Mouse (Mus musculus) MEL (cell line): Measurements from ENCODE around the gene Map3k12. TPM values are rescaled to one million over a fixed set of nuclear protein-coding genes. Genes with fewer than 3 reads are reported as not detected.

ENCODE experiments used
- DNase-seq: peaks from one replicate; pipeline ENCODE4 v3.0.0; 2011; ENCODE audit warnings: low read depth, low spot score
- H3K27ac ChIP-seq: 2 replicates; pipeline ENCODE4 v1.5.1; 2012; ENCODE audit warnings: low read depth, mild to moderate bottlenecking, control low read depth, low read length, moderate library complexity; ENCODE audit not compliant: control insufficient read depth
- H3K27me3 ChIP-seq, 2 experiments: fragments of 150-350 bp in 1 of 2; sonication (generic) in 1 of 2; 2 replicates each; pipeline ENCODE4 v1.6.1; 2012; ENCODE audit warnings: low read length in 2 of 2, mild to moderate bottlenecking in 2 of 2, improper control_type of control experiment in 1 of 2, moderate library complexity in 1 of 2; ENCODE audit not compliant: insufficient read depth in 2 of 2, control insufficient read depth in 1 of 2
- H3K36me3 ChIP-seq, 2 experiments: 2 replicates each; pipeline ENCODE4 v1.6.1; 2012 to 2014; ENCODE audit warnings: low read length in 2 of 2, improper control_type of control experiment in 1 of 2, inconsistent platforms in 1 of 2, mild to moderate bottlenecking in 1 of 2; ENCODE audit not compliant: insufficient read depth in 2 of 2, control insufficient read depth in 1 of 2
- H3K4me1 ChIP-seq, 2 experiments: fragments of 150-350 bp in 1 of 2; sonication (generic) in 1 of 2; 2 replicates each; pipeline ENCODE4 v1.6.1; 2012; ENCODE audit warnings: low read length in 2 of 2, improper control_type of control experiment in 1 of 2, mild to moderate bottlenecking in 1 of 2; ENCODE audit not compliant: insufficient read depth in 2 of 2, control insufficient read depth in 1 of 2
- H3K4me3 ChIP-seq, 2 experiments: fragments of 150-350 bp in 1 of 2; sonication (generic) in 1 of 2; 2 replicates each; pipeline ENCODE4 v1.5.1; 2012; ENCODE audit warnings: low read depth in 2 of 2, low read length in 2 of 2, mild to moderate bottlenecking in 2 of 2, moderate library complexity in 2 of 2, control low read depth in 1 of 2, improper control_type of control experiment in 1 of 2; ENCODE audit not compliant: control insufficient read depth in 1 of 2, insufficient read depth in 1 of 2
- H3K79me2 ChIP-seq: 2 replicates; pipeline ENCODE4 v1.6.1; 2012; ENCODE audit warnings: mild to moderate bottlenecking, low read length, moderate library complexity; ENCODE audit not compliant: control insufficient read depth, poor library complexity, insufficient read depth
- H3K9ac ChIP-seq: 2 replicates; pipeline ENCODE4 v1.6.1; 2012; ENCODE audit warnings: low read depth, mild to moderate bottlenecking, control low read depth, low read length, moderate library complexity; ENCODE audit not compliant: control insufficient read depth, poor library complexity, severe bottlenecking
- H3K9me3 ChIP-seq: fragments of 150-350 bp; sonication (generic); replicated peaks from 2 replicates; pipeline ENCODE4 v1.6.1; 2012; ENCODE audit warnings: mild to moderate bottlenecking, low read length, improper control_type of control experiment, moderate library complexity; ENCODE audit not compliant: insufficient read depth
- BHLHE40 ChIP-seq: IDR thresholded peaks from 2 replicates; pipeline ENCODE4 v1.6.1; 2012; ENCODE audit warnings: low read depth, mild to moderate bottlenecking, inconsistent platforms, low read length, improper control_type of control experiment, borderline replicate concordance
- CHD1 ChIP-seq: IDR thresholded peaks from 2 replicates; pipeline ENCODE4 v1.6.1; 2012; ENCODE audit warnings: low read depth, mild to moderate bottlenecking, inconsistent platforms, low read length, improper control_type of control experiment
- CHD2 ChIP-seq: IDR thresholded peaks from 2 replicates; pipeline ENCODE4 v1.6.1; 2011; ENCODE audit warnings: low read length, improper control_type of control experiment
- E2F4 ChIP-seq: IDR thresholded peaks from 2 replicates; pipeline ENCODE4 v1.6.1; 2011; ENCODE audit warnings: low read depth, low read length, improper control_type of control experiment, borderline replicate concordance
- ELF1 ChIP-seq: IDR thresholded peaks from 2 replicates; pipeline ENCODE4 v1.6.1; 2014; ENCODE audit warnings: low read depth, mild to moderate bottlenecking, inconsistent platforms, low read length, improper control_type of control experiment, moderate library complexity
- EP300 ChIP-seq, 2 experiments: IDR thresholded peaks; 2 replicates each; pipeline ENCODE4 v1.6.1; 2011; ENCODE audit warnings: improper control_type of control experiment in 2 of 2, low read length in 2 of 2, low read depth in 1 of 2, mild to moderate bottlenecking in 1 of 2
- ETS1 ChIP-seq: IDR thresholded peaks from 2 replicates; pipeline ENCODE4 v1.6.1; 2012; ENCODE audit warnings: low read depth, mild to moderate bottlenecking, inconsistent platforms, low read length, improper control_type of control experiment, moderate library complexity
- GATA1 ChIP-seq: IDR thresholded peaks from 2 replicates; pipeline ENCODE4 v1.6.1; 2011; ENCODE audit warnings: low read depth, low read length, improper control_type of control experiment
- HCFC1 ChIP-seq: IDR thresholded peaks from 2 replicates; pipeline ENCODE4 v1.6.1; 2012; ENCODE audit warnings: low read depth, mild to moderate bottlenecking, inconsistent platforms, low read length, improper control_type of control experiment, moderate library complexity
- MAX ChIP-seq: IDR thresholded peaks from 2 replicates; pipeline ENCODE4 v1.6.1; 2011; ENCODE audit warnings: low read length, improper control_type of control experiment
- MEF2A ChIP-seq: IDR thresholded peaks from 2 replicates; pipeline ENCODE4 v1.6.1; 2014; ENCODE audit warnings: low read depth, mild to moderate bottlenecking, inconsistent platforms, low read length, improper control_type of control experiment; ENCODE audit not compliant: poor library complexity, insufficient replicate concordance, severe bottlenecking; ENCODE audit errors: extremely low read depth
- MYC ChIP-seq: IDR thresholded peaks from 2 replicates; pipeline ENCODE4 v1.6.1; 2011; ENCODE audit warnings: low read depth, mild to moderate bottlenecking, low read length, improper control_type of control experiment, moderate library complexity
- NRF1 ChIP-seq: IDR thresholded peaks from 2 replicates; pipeline ENCODE4 v1.6.1; 2014; ENCODE audit warnings: low read depth, mild to moderate bottlenecking, inconsistent platforms, low read length, improper control_type of control experiment, moderate library complexity; ENCODE audit not compliant: poor library complexity, insufficient read depth, severe bottlenecking
- POLR2AphosphoS5 ChIP-seq: IDR thresholded peaks from 2 replicates; pipeline ENCODE4 v1.6.1; 2012; ENCODE audit warnings: low read depth, borderline replicate concordance, mild to moderate bottlenecking, inconsistent platforms, low read length, moderate library complexity, mixed read lengths
- RAD21 ChIP-seq: IDR thresholded peaks from 2 replicates; pipeline ENCODE4 v1.6.1; 2011; ENCODE audit warnings: mild to moderate bottlenecking, low read depth, low read length, improper control_type of control experiment
- SMC3 ChIP-seq: IDR thresholded peaks from 2 replicates; pipeline ENCODE4 v1.6.1; 2011; ENCODE audit warnings: low read depth, low read length, improper control_type of control experiment
- TAL1 ChIP-seq: IDR thresholded peaks from 2 replicates; pipeline ENCODE4 v1.6.1; 2012; ENCODE audit warnings: mild to moderate bottlenecking, inconsistent platforms, low read length, moderate library complexity, mixed read lengths
- TBP ChIP-seq: IDR thresholded peaks from 2 replicates; pipeline ENCODE4 v1.8.0; 2011; ENCODE audit warnings: low read depth, low read length, improper control_type of control experiment
- UBTF ChIP-seq: IDR thresholded peaks from 2 replicates; pipeline ENCODE4 v1.6.1; 2012; ENCODE audit warnings: low read depth, mild to moderate bottlenecking, inconsistent platforms, low read length, improper control_type of control experiment, moderate library complexity, borderline replicate concordance; ENCODE audit not compliant: insufficient read depth
- USF2 ChIP-seq, 2 experiments: IDR thresholded peaks; 2 replicates each; pipeline ENCODE4 v1.6.1; 2011 to 2012; ENCODE audit warnings: improper control_type of control experiment in 2 of 2, low read length in 2 of 2, borderline replicate concordance in 1 of 2, inconsistent platforms in 1 of 2, low read depth in 1 of 2, mild to moderate bottlenecking in 1 of 2; ENCODE audit not compliant: insufficient read depth in 1 of 2
- ZC3H11A ChIP-seq: IDR thresholded peaks from 2 replicates; pipeline ENCODE4 v1.6.1; 2012; ENCODE audit warnings: low read depth, mild to moderate bottlenecking, inconsistent platforms, low read length, improper control_type of control experiment
- polyA plus RNA-seq, 2 experiments: library from polyadenylated mRNA; stranded (reverse) in 1 of 2; unstranded in 1 of 2; fragments of >175 nt in 1 of 2; fragments of >200 nt in 1 of 2; gene quantifications; 2 replicates each; pipeline versions ENCODE4 v1.2.1 to v1.2.4; 2012; ENCODE audit warnings: low replicate concordance in 2 of 2, low read depth in 1 of 2; ENCODE audit not compliant: insufficient read length in 2 of 2, insufficient read depth in 1 of 2, missing spikeins in 1 of 2
- total RNA-seq: library from RNA; depleted of rRNA; stranded (reverse); fragments of 300-350 nt; gene quantifications from 2 replicates; pipeline ENCODE4 v1.2.3, GENCODE M21; 2012

Map3k12 gene
- total and polyA plus RNA-seq, 3 experiments: 1.7 to 2.8 TPM; not detected in 1

DNA sequence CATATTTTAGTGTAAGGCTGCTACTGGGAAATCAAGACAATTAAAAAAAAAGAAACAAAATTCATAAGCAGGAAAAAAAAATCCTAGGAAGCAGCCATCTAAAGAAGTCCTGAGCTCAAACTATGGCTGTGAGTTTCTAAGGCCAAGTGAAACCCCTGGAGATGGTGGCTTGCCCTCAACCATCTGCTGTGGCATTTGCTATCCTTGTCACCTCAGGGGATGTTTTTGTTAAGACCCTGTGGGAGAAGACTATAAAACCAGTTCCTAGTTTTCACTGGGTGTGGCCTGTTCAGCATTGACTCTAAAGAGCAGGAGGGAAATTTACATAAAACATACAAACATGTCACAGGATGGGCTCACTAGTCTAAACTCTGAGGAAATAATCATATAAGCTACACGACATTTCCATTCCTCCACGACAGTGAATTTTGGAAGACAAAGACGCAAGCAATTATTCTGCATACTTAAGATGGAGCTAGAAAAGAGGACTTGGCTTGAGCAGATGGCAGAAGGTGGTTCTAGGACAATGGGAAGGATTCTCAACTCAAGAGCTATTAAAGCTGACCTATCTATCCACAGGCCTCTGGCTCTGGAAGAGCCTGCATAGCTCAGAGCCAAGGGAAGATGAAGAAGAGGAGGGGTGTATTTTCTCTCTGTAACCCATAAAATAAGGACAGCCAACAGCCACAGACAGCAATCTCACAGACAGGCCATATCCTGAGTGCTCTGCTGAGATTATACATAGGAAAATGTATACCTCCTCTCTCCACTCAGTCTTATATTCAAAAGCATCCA is 15.4 kb upstream of the Map3k12 start:
- H3K36me3 ChIP-seq: peaks cover 0 to 39% of the 10 kb centered on the region in 2 experiments; a peak in 2 of 4 replicates
- H3K4me3 ChIP-seq: no peak overlapping the region
- no peak overlapping the region for H3K27ac ChIP-seq
- no peak for DNase-seq
- no peaks in the 10 kb centered on the region for H3K27me3 ChIP-seq
- no peaks in the 10 kb centered on the region for H3K79me2 ChIP-seq
- no peak overlapping the region for H3K9ac ChIP-seq
- no peaks in the 10 kb centered on the region for H3K4me1 ChIP-seq
- H3K9me3 ChIP-seq: no peaks in the 10 kb centered on the region
- TF ChIP-seq E2F4 (no peak), CHD1 (no peak), CHD2 (no peak), ELF1 (no peak), TBP (no peak), NRF1 (no peak), HCFC1 (no peak), RAD21 (no peak), ZC3H11A (no peak)

DNA sequence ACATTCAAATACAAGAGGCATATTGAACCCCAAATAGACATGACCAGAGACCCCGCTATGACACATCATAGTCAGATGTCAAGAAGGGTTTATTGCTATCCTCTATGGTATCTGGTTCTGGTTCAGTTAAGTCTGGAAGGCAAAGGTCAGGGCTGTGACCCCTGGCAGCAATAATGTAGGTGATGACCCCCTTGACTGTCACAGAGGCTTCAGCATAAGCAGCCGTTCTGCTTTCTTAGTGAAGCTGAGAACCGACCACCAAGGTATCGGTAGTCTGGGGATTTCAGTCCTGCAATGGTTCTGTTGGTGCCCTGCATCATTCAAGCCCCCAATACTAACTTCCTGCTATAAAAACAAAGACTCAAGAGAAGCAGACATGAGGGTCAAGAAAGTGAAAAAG is 14.7 kb upstream of the Map3k12 start:
- no peak overlapping the region for H3K9ac ChIP-seq
- no peaks in the 10 kb centered on the region for H3K4me1 ChIP-seq
- TF ChIP-seq ETS1 (no peak), BHLHE40 (no peak), TBP (no peak), MYC (no peak), RAD21 (no peak), TAL1 (no peak), USF2 (IDR thresholded peaks at IDR 0.05; ENCODE audit: borderline replicate concordance in 1 of 2, insufficient read depth in 1 of 2, low read depth in 1 of 2, low read length in 2 of 2) (no peak), POLR2AphosphoS5 (no peak), MAX (no peak), GATA1 (no peak), UBTF (no peak), ZC3H11A (no peak), MEF2A (no peak), E2F4 (no peak), SMC3 (no peak), EP300 (IDR thresholded peaks at IDR 0.05; ENCODE audit: low read depth in 1 of 2, low read length in 2 of 2) (no peak)
- no peaks in the 10 kb centered on the region for H3K79me2 ChIP-seq
- no peaks in the 10 kb centered on the region for H3K27me3 ChIP-seq
- H3K4me3 ChIP-seq: no peak overlapping the region
- H3K36me3 ChIP-seq: peaks cover 0 to 35% of the 10 kb centered on the region in 2 experiments; a peak in 2 of 4 replicates
- no peak overlapping the region for H3K27ac ChIP-seq
- H3K9me3 ChIP-seq: no peaks in the 10 kb centered on the region
- no peak for DNase-seq
